Mouse (Mus musculus) kidney, adult 2 months (tissue): Measurements from ENCODE around the gene Dcps. TPM values are rescaled to one million over a fixed set of nuclear protein-coding genes. Genes with fewer than 3 reads are reported as not detected.

ENCODE experiments used
- DNase-seq: peaks from one replicate; pipeline ENCODE4 v3.0.0; 2021
- H3K27ac ChIP-seq: fragments of 200-500 bp; 2 replicates; pipeline ENCODE4 v1.5.1; 2012; ENCODE audit warnings: low read depth, low read length, control low read depth, inconsistent platforms; ENCODE audit not compliant: insufficient read depth
- H3K27me3 ChIP-seq: fragments of 200-500 bp; replicated peaks from 2 replicates; pipeline ENCODE4 v1.6.1; 2012; ENCODE audit warnings: mild to moderate bottlenecking, moderate library complexity, low read length, inconsistent platforms; ENCODE audit not compliant: control insufficient read depth, insufficient read depth
- H3K36me3 ChIP-seq: fragments of 200-500 bp; 2 replicates; pipeline ENCODE4 v1.6.1; 2012; ENCODE audit warnings: mild to moderate bottlenecking, moderate library complexity, low read length, inconsistent platforms; ENCODE audit not compliant: control insufficient read depth, insufficient read depth
- H3K4me1 ChIP-seq: fragments of 200-500 bp; 2 replicates; pipeline ENCODE4 v1.6.1; 2011; ENCODE audit warnings: low read length; ENCODE audit not compliant: control insufficient read depth, insufficient read depth
- H3K4me3 ChIP-seq: fragments of 200-500 bp; 2 replicates; pipeline ENCODE4 v1.5.1; 2011; ENCODE audit warnings: mild to moderate bottlenecking, low read depth, low read length, control low read depth; ENCODE audit not compliant: insufficient read depth
- CTCF ChIP-seq: fragments of 200-500 bp; conservative IDR thresholded peaks from 2 replicates; pipeline ENCODE4 v1.5.1; 2011; ENCODE audit warnings: low read depth, mild to moderate bottlenecking, control low read depth, low read length, moderate library complexity, mixed read lengths; ENCODE audit not compliant: insufficient read depth, insufficient read length
- POLR2A ChIP-seq: fragments of 200-500 bp; IDR thresholded peaks from one replicate; pipeline ENCODE4 v1.6.1; 2011; ENCODE audit warnings: low read depth, low read length, control low read depth
- WGBS: fragments of 180-500 bp; shearing (Covaris S2); methylation state at CpG from one replicate; pipeline ENCODE4 v1.1.7; 2018; 5-methylcytosine and 5-hydroxymethylcytosine counted together
- polyA plus RNA-seq: library from polyadenylated mRNA; depleted of rRNA; stranded (reverse); fragments of >200 nt; gene quantifications from 2 replicates; pipeline ENCODE4 v1.2.3, GENCODE M21; 2012

Gene Dcps
- polyA plus RNA-seq, 1 experiment, result 36.2 TPM

GRCm38 (mm10) chr9:35203536-35203935 lies 27.7 kb upstream of the Dcps start:
- Histone ChIP-seq H3K27me3 (no peaks in the 10 kb centered on the region), H3K4me3 (no peak overlapping the region), H3K27ac (no peak overlapping the region), H3K36me3 (peaks cover 5% of the 10 kb centered on the region), H3K4me1 (peaks cover 6% of the 10 kb centered on the region; the same call in 1 of the 2 replicates)
- no peak for TF ChIP-seq POLR2A
- no peak for TF ChIP-seq CTCF
- no peak for DNase-seq
- 60% methylated on average over 3 of the region's 3 CpGs for WGBS

DNA sequence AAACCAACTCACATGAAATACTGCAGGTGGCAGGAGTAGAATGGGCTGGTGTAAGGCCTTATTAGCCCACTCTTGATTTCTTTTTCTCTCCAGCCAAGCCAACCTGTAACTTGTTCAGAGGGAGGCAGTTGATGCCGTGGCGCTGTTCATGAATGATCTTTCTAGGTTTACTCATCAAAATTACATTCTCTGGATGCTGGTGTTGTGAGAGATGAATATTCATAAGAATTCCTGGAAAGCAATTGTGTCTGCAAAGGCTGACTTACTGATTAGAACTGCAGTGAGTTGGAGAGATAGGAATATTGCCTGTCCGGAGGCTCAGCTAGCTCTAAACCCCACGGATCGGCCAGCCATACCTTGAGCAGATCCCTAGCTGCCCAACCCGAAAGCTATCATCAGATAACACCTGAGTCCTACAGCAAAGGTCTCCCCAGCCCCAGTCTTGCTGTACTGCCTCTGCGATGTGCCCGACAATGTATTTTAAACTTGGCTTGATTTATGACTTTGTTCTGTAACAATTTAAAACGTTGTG lies 24.7 kb upstream of the Dcps start:
- WGBS, result 40% methylated on average over 9 of the region's 9 CpGs
- H3K4me3 ChIP-seq, result no peak overlapping the region

GRCm38 (mm10) chr9:35199772-35200471 lies 24.1 kb upstream of the Dcps start, which contains the start of the genes Srpr and Tirap:
Gene Srpr (plus strand): TSS chr9:35200175.
Gene Tirap (minus strand): TSS chr9:35200291.
- peak; percentile 94 for DNase-seq
- under 1% methylated on average over 44 of the region's 44 CpGs for WGBS
- H3K4me3 ChIP-seq, result peak within 1 kb of the TSS; percentile 60
- no peaks in the 10 kb centered on the region; the same call in 1 of the 2 replicates for H3K36me3 ChIP-seq
- peak within 1 kb of the TSS; percentile 74 for H3K27ac ChIP-seq
- H3K4me1 ChIP-seq, result peaks cover 6% of the 10 kb centered on the region; the same call in 1 of the 2 replicates
- TF ChIP-seq POLR2A, result no peak
- peak; percentile 72 for TF ChIP-seq CTCF
- H3K27me3 ChIP-seq, result no peaks in the 10 kb centered on the region

More for the DNA sequence above, 24.7 kb upstream of the Dcps start:
- TF ChIP-seq CTCF (no peak), POLR2A (no peak)
- DNase-seq, result no peak
- no peaks in the 10 kb centered on the region for H3K27me3 ChIP-seq
- H3K27ac ChIP-seq, result no peak overlapping the region
- peaks cover 6% of the 10 kb centered on the region; the same call in 1 of the 2 replicates for H3K4me1 ChIP-seq
- no peaks in the 10 kb centered on the region; the same call in 1 of the 2 replicates for H3K36me3 ChIP-seq

DNA sequence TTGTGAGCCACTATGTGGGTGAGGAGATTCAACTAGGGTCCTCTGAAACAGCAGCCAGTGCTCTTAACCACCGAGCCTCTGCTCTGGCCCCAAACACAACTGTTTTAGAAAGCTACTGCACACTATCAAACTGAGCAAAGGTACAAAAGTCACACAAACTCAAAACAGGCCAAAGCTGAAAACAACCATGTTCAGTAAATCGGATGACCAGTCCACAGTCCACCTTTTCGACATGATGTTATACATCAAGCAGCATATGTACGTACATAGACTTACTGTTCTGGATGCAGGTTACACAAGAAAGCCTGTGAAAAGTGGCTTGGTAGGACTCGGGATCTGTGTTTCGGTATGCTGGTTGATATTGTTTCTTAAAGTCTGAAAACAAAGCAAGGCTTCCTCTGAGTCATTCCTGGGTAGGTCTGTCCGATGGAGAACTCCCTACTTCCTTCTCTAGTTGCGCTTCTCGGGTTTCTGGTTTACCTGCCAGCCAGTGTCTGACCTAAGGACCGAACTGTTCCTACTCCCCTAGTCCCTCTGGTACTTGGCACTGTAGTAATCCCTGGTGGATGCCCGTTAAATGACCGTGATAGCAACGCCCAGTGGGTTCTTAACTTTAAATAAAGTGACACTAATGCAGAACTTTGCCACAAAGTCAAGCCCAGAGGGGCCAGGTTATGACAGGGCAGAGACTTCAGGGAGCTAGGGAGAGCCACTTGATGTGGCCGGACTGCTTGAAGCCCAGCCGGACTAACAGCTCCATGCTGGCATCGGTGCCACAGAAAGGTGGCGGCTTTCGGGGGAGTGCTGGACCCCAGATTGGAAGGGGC lies 23.3 kb upstream of the Dcps start:
- WGBS, result 22% methylated on average over 18 of the region's 18 CpGs
- peak overlapping the region; percentile 60 for H3K4me3 ChIP-seq
- H3K27me3 ChIP-seq, result no peaks in the 10 kb centered on the region
- no peak for DNase-seq
- peaks cover 6% of the 10 kb centered on the region; the same call in 1 of the 2 replicates for H3K4me1 ChIP-seq
- H3K36me3 ChIP-seq, result no peaks in the 10 kb centered on the region
- TF ChIP-seq POLR2A, result no peak
- TF ChIP-seq CTCF, result no peak
- H3K27ac ChIP-seq, result no peak overlapping the region

GRCm38 (mm10) chr9:35198351-35198750 lies 22.5 kb upstream of the Dcps start:
- H3K27me3 ChIP-seq, result no peaks in the 10 kb centered on the region
- TF ChIP-seq POLR2A, result no peak
- TF ChIP-seq CTCF, result no peak
- DNase-seq, result no peak
- no peak overlapping the region for H3K27ac ChIP-seq
- peaks cover 6% of the 10 kb centered on the region; the same call in 1 of the 2 replicates for H3K4me1 ChIP-seq
- no peaks in the 10 kb centered on the region for H3K36me3 ChIP-seq
- 77% methylated on average over 10 of the region's 10 CpGs for WGBS
- no peak overlapping the region for H3K4me3 ChIP-seq

DNA sequence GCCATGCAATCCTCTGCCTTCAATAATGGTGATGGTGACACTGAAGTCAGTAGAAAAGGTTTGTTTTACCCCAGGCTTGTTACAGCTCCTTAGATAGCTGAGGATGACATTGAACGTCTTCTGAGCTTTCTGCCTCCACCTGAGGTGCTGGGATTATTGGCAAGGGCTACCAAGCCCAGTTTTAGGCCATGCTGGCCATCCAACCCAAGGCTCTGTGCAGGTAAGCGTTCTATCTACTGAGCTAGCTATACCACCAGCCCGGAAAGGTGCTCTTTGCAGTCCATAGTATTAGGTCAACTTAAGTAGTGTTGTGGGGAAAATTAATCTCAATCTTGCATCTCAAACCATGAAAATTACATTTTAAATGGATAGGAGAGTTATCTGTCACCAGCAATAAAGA lies 21.8 kb upstream of the Dcps start:
- Histone ChIP-seq H3K27ac (no peak overlapping the region), H3K36me3 (no peaks in the 10 kb centered on the region), H3K4me3 (no peak overlapping the region), H3K27me3 (no peaks in the 10 kb centered on the region), H3K4me1 (peaks cover 6% of the 10 kb centered on the region; the same call in 1 of the 2 replicates)
- WGBS, result 95% methylated on average over 3 of the region's 3 CpGs
- TF ChIP-seq POLR2A (no peak), CTCF (no peak)
- no peak for DNase-seq

DNA sequence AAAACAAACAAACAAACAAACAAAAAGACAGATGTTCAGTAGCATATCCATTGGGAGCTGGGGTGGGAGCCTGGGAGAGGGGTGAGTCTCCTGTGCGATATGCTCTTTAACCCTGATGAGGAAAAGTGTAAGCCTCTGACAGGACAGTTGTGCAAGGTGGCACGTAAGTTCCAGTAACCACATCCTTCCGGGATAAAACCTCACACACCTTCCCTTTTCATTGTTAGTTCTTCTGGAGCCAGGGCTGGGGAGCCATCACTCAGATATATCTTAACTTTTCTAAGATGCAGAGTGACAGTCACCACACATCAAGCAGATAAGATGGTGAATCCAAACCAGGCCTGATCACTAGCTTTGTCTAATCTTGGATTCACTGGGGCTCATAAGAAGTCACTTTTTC lies 18.2 kb upstream of the Dcps start:
- 94% methylated on average over 3 of the region's 3 CpGs for WGBS
- no peaks in the 10 kb centered on the region for H3K27me3 ChIP-seq
- no peak for DNase-seq
- H3K27ac ChIP-seq, result no peak overlapping the region
- TF ChIP-seq CTCF (no peak), POLR2A (no peak)
- no peak overlapping the region for H3K4me3 ChIP-seq
- no peaks in the 10 kb centered on the region; the same call in 1 of the 2 replicates for H3K36me3 ChIP-seq
- no peaks in the 10 kb centered on the region for H3K4me1 ChIP-seq
